Mouse (Mus musculus) CH12F3 (cell line): ENCODE measurements around the gene Batf3.

Source experiments
- in situ Hi-C: fragments of 300-500 bp; cut with MboI; formaldehyde crosslinking; loops from 2 replicates; pipeline ENCODE4 v1.14.3; 2020; ENCODE audit warnings: low sequenced_read_pairs

Batf3 gene

GRCm38 (mm10) chr1:191097802-191098747 is at the start of gene Batf3:
Gene Batf3 (plus strand): TSS chr1:191097847.
- in situ Hi-C loops: no loop called here

- in situ Hi-C loops: no loop called here
Measured at GRCm38 (mm10) chr1:191053555-191053954, 44.1 kb upstream of the Batf3 start.

- in situ Hi-C loops: no loop called here
Measured at GRCm38 (mm10) chr1:191054870-191055532, 42.6 kb upstream of the Batf3 start.

DNA sequence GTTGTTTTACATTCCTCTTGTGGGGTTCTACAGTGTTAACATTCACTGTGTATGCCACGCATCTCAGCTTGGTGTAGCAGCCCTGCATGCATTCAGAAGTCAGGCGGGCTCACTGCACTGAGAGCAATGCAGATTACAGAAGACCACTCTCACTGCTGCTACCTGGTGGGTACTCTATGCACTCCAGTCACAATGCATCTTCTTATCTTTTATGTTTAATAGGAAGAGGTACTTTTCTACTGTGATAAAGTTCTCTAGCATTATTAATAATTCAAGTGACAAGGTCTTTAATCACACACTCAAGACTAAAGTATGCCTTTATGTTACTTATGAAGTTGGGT is 42.1 kb upstream of the Batf3 start:
- in situ Hi-C loops: no loop called here

DNA sequence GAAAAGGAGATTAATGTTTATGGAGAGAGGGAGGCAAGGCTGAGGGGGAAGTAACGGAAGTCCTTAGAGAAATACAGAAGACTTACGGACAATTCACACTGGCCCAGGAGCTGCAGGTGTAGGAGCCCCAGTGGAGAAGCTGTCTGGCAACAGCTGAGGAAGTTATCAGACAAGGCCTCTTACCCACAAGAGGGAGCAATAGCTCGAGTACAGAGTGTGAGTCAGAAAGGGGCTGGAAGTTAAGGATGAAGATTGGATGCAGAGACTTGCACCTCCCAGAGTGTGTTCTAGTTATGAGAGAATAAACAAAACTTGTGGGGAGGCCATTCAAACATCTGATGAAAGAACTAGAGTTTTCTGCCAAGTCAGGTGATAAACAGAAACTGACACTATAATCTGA is 40.2 kb upstream of the Batf3 start:
- in situ Hi-C loops: no loop called here

GRCm38 (mm10) chr1:191062241-191062780 is 35.3 kb upstream of the Batf3 start:
- in situ Hi-C loops: no loop called here

DNA sequence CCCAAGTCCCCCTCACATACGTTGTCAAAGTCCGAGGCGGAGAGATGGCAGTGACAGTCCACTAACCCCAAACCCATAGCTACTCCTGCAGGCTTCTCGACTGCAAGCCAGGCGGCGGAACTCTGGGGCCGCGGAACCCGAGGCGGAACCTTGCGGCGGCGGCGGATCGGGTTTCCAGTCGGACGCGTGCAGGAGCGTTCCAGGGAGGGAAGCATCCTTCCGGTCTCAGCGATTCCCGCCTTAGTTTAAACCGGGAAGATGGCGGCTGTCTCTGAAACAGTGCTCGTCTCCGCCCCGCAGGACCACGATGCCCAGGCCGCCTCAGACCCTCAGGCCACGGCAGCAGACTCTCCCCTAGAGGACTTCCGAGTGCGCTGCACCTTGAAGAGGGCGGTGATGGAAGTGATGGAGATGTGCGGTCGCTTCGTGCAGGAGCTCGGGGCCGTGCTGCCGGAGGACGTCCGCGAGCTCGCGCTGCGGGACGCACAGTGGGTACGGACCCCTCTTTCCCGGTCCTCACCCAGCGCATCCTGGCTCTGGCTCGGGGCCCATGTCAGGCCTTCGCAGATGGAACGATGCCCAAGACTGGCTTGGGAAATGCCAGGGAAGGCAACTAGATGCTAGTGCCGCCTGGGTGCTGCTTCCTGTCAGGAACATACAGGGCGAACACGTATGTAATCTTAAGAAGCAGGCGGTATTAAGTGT is 34.7 kb upstream of the Batf3 start, which contains the start of the genes Tatdn3 and Nsl1:
TSS of gene Tatdn3 (minus strand) at position 152 of the 705 bp plus-strand sequence.
TSS of gene Nsl1 (plus strand) at position 232 of the 705 bp plus-strand sequence.
- in situ Hi-C loops: no loop called here

DNA sequence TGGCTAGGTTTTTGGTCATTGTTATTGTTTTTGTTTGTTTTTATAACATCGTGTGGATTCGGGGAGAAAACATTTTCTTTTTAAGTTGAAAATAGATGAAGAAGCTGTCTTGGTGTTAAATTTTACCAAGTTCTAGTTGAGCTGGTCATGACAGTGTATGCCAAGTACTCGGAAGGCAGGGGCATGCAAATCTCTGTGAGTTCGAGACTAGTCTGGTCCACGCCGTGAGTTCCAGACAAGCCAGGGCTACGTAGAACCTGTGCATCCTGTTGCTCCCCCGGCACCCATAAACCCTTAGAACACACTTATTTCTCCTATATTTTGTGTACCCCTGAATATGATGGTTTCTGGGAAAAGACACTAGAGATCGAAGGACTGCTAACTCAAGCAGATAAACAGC is 33.9 kb upstream of the Batf3 start:
- in situ Hi-C loops: no loop called here

- in situ Hi-C loops: no loop called here
Measured at GRCm38 (mm10) chr1:191064535-191064934, 33.1 kb upstream of the Batf3 start.

- in situ Hi-C loops: no loop called here
Measured at GRCm38 (mm10) chr1:191065188-191065587, 32.5 kb upstream of the Batf3 start.

DNA sequence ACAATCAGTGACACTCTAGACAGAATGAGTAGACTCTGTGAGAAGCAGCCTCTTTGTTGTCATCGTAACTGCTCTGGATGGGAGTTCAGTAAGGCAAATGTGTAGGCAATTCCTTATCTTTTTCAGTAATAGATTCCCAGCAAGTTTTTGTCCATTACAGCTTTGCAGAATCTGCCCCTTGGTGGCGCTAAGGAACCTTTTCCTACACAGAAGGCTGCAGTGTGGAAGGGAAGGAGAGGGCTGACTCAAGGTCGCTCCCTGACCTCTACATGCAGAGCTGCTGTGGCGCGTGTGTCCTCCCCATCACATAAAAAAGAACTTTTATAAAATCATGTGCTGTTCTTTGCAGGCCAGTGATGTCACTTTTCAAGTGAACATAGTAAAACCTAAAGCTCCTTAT is 29.3 kb upstream of the Batf3 start:
- in situ Hi-C loops: no loop called here

DNA sequence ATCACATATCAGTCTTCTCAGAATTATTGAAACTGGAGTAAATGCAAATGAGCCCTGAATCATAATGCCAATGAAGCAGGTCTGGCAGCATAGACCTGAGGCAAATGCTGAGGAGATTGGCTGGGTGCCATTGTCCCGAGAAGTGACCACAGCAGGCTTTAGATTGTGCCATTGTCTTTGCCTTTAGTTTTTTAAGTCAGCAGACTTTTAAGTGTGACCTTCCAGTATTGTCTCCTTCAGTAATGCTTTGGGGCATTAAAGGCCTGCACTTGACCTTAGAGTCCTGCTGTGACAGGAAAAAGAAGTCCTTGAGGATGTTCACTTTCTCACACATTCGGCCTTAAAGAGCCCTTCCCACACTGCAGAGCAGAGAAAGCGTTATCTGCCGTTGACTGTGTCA is 27.4 kb upstream of the Batf3 start:
- in situ Hi-C loops: no loop called here

GRCm38 (mm10) chr1:191071613-191072012 is 26.0 kb upstream of the Batf3 start:
- in situ Hi-C loops: no loop called here

GRCm38 (mm10) chr1:191072329-191072913 is 25.2 kb upstream of the Batf3 start:
- in situ Hi-C loops: no loop called here

- in situ Hi-C loops: no loop called here
Measured at GRCm38 (mm10) chr1:191073001-191073400, 24.6 kb upstream of the Batf3 start.

GRCm38 (mm10) chr1:191073486-191073885 is 24.2 kb upstream of the Batf3 start:
- in situ Hi-C loops: no loop called here

- in situ Hi-C loops: no loop called here
Measured at GRCm38 (mm10) chr1:191075199-191075883, 22.3 kb upstream of the Batf3 start.

DNA sequence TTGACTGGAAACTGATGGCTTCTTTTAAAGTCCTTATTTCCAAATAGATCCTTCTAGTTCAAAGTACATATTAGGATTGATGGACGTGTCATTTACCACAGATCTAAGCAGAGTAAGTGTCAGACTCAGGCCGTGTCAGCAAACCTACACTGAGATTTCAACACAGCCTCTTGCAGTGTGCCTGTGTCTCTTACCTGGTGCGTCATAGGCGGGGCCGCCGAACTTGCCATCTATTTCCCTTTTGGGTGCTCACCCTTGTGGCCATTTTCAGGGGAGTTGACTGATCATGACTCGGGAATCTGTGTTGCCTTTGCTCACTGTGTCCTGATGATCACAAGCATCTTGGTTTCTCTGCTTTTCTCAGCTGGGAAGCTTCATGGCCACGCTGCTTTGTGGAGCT is 14.4 kb upstream of the Batf3 start:
- in situ Hi-C loops: no loop called here

- in situ Hi-C loops: no loop called here
Measured at GRCm38 (mm10) chr1:191084951-191085559, 12.6 kb upstream of the Batf3 start.

DNA sequence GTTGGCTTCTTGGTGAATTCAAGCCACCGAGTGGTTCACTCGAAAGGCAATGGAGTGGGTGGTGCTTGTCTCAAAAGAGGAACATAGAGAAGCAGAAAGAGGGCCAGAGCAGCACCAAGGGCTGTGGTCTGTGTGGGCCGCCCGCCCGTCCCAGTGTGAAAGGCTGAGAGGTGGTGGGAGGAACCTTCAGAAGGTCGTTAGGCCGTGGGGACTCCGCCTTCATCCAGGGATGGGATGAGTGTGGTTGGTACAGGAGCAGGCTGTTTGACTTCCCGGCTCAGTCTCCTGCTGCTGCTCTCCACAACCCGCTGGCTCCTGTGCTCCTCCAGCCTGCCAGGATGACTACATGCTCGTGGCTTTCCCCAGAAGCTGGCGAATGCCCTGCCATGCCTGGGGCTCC is 12.1 kb upstream of the Batf3 start:
- in situ Hi-C loops: no loop called here
